Mouse (Mus musculus): ENCODE results near the gene Slc13a4. TPM values are rescaled to one million over a fixed set of nuclear protein-coding genes. Genes with fewer than 3 reads are reported as not detected.

Slc13a4 gene
- polyA plus RNA-seq (2012; fragmentation: generic; extraction: Trizol) = 0.07 TPM
- long read RNA-seq, experiment 1 = 0 reads
- long read RNA-seq, experiment 2 = 0 reads

GRCm38 (mm10) chr6:35308037-35308436 lies at the start of gene Slc13a4:
TSS of gene Slc13a4 (minus strand) at chr6:35308131.
- Histone ChIP-seq H3K79me2 (ENCODE audit: control insufficient read depth, insufficient read depth) (no peaks in the 10 kb centered on the region), H3K36me3 (ENCODE audit: control insufficient read depth, insufficient read depth) (no peaks in the 10 kb centered on the region), H3K27me3 (ENCODE audit: control insufficient read depth, insufficient read depth, insufficient read length) (no peaks in the 10 kb centered on the region), H3ac (ENCODE audit: control insufficient read depth, insufficient read length, low read depth) (no peak within 1 kb of the TSS), H3K4me3 (ENCODE audit: insufficient read depth, poor library complexity, severe bottlenecking) (no peak within 1 kb of the TSS), H3K79me3 (ENCODE audit: low read depth) (no peaks in the 10 kb centered on the region)
- no peak for TF ChIP-seq CTCF (IDR thresholded peaks at IDR 0.05; ENCODE audit: control insufficient read depth, insufficient read depth, insufficient read length)
- TF ChIP-seq MAX (IDR thresholded peaks at IDR 0.05) = no peak
- no peak for TF ChIP-seq FOSL1 (IDR thresholded peaks at IDR 0.05; ENCODE audit: insufficient read depth, low read length, poor library complexity, severe bottlenecking)
- no peak for TF ChIP-seq MYOD1 (IDR thresholded peaks at IDR 0.05; ENCODE audit: control insufficient read depth, insufficient read length, low read depth)
- no peak for TF ChIP-seq MYOG (IDR thresholded peaks at IDR 0.05; ENCODE audit: control insufficient read depth, extremely low read depth, insufficient read length)
- no peak for TF ChIP-seq USF1 (IDR thresholded peaks at IDR 0.05; ENCODE audit: low read depth)
- no peak for TF ChIP-seq CEBPB (IDR thresholded peaks at IDR 0.05; ENCODE audit: low read depth)

GRCm38 (mm10) chr6:35355320-35355719 lies 47.4 kb upstream of the Slc13a4 start:
- Histone ChIP-seq H3K27me3 (ENCODE audit: control insufficient read depth, insufficient read depth, insufficient read length) (no peaks in the 10 kb centered on the region), H3K79me2 (ENCODE audit: control insufficient read depth, insufficient read depth) (no peaks in the 10 kb centered on the region), H3ac (ENCODE audit: control insufficient read depth, insufficient read length, low read depth) (no peak overlapping the region), H3K79me3 (ENCODE audit: low read depth) (no peaks in the 10 kb centered on the region), H3K36me3 (ENCODE audit: control insufficient read depth, insufficient read depth) (no peaks in the 10 kb centered on the region), H3K4me3 (ENCODE audit: insufficient read depth, poor library complexity, severe bottlenecking) (no peak overlapping the region)
- TF ChIP-seq USF1 (IDR thresholded peaks at IDR 0.05; ENCODE audit: low read depth) = no peak
- no peak for TF ChIP-seq MYOD1 (IDR thresholded peaks at IDR 0.05; ENCODE audit: control insufficient read depth, insufficient read length, low read depth)
- TF ChIP-seq MAX (IDR thresholded peaks at IDR 0.05) = no peak
- TF ChIP-seq MYOG (IDR thresholded peaks at IDR 0.05; ENCODE audit: control insufficient read depth, extremely low read depth, insufficient read length) = no peak
- TF ChIP-seq FOSL1 (IDR thresholded peaks at IDR 0.05; ENCODE audit: insufficient read depth, low read length, poor library complexity, severe bottlenecking) = no peak
- TF ChIP-seq CEBPB (IDR thresholded peaks at IDR 0.05; ENCODE audit: low read depth) = no peak
- no peak for TF ChIP-seq CTCF (IDR thresholded peaks at IDR 0.05; ENCODE audit: control insufficient read depth, insufficient read depth, insufficient read length)

GRCm38 (mm10) chr6:35354622-35354998 lies 46.7 kb upstream of the Slc13a4 start:
- Histone ChIP-seq H3K4me3 (ENCODE audit: insufficient read depth, poor library complexity, severe bottlenecking) (no peak overlapping the region), H3K27me3 (ENCODE audit: control insufficient read depth, insufficient read depth, insufficient read length) (no peaks in the 10 kb centered on the region), H3K36me3 (ENCODE audit: control insufficient read depth, insufficient read depth) (no peaks in the 10 kb centered on the region), H3K79me3 (ENCODE audit: low read depth) (no peaks in the 10 kb centered on the region), H3K79me2 (ENCODE audit: control insufficient read depth, insufficient read depth) (no peaks in the 10 kb centered on the region), H3ac (ENCODE audit: control insufficient read depth, insufficient read length, low read depth) (no peak overlapping the region)
- no peak for TF ChIP-seq CTCF (IDR thresholded peaks at IDR 0.05; ENCODE audit: control insufficient read depth, insufficient read depth, insufficient read length)
- no peak for TF ChIP-seq USF1 (IDR thresholded peaks at IDR 0.05; ENCODE audit: low read depth)
- TF ChIP-seq CEBPB (IDR thresholded peaks at IDR 0.05; ENCODE audit: low read depth) = no peak
- TF ChIP-seq MAX (IDR thresholded peaks at IDR 0.05) = no peak
- TF ChIP-seq MYOD1 (IDR thresholded peaks at IDR 0.05; ENCODE audit: control insufficient read depth, insufficient read length, low read depth) = no peak
- no peak for TF ChIP-seq FOSL1 (IDR thresholded peaks at IDR 0.05; ENCODE audit: insufficient read depth, low read length, poor library complexity, severe bottlenecking)
- no peak for TF ChIP-seq MYOG (IDR thresholded peaks at IDR 0.05; ENCODE audit: control insufficient read depth, extremely low read depth, insufficient read length)

- TF ChIP-seq CTCF (IDR thresholded peaks at IDR 0.05; ENCODE audit: control insufficient read depth, insufficient read depth, insufficient read length) (no peak), USF1 (IDR thresholded peaks at IDR 0.05; ENCODE audit: low read depth) (no peak), FOSL1 (IDR thresholded peaks at IDR 0.05; ENCODE audit: insufficient read depth, low read length, poor library complexity, severe bottlenecking) (no peak), MYOD1 (IDR thresholded peaks at IDR 0.05; ENCODE audit: control insufficient read depth, insufficient read length, low read depth) (no peak), MAX (IDR thresholded peaks at IDR 0.05) (no peak), CEBPB (IDR thresholded peaks at IDR 0.05; ENCODE audit: low read depth) (no peak), MYOG (IDR thresholded peaks at IDR 0.05; ENCODE audit: control insufficient read depth, extremely low read depth, insufficient read length) (no peak)
- no peak overlapping the region for H3K4me3 ChIP-seq (ENCODE audit: insufficient read depth, poor library complexity, severe bottlenecking)
These were observed 46.1 kb upstream of the Slc13a4 start for GRCm38 (mm10) chr6:35353846-35354621.

GRCm38 (mm10) chr6:35353416-35353815 lies 45.5 kb upstream of the Slc13a4 start:
- no peaks in the 10 kb centered on the region for H3K79me3 ChIP-seq (ENCODE audit: low read depth)
- H3K4me3 ChIP-seq (ENCODE audit: insufficient read depth, poor library complexity, severe bottlenecking) = no peak overlapping the region
- no peak overlapping the region for H3ac ChIP-seq (ENCODE audit: control insufficient read depth, insufficient read length, low read depth)
- no peaks in the 10 kb centered on the region for H3K36me3 ChIP-seq (ENCODE audit: control insufficient read depth, insufficient read depth)
- TF ChIP-seq MYOG (IDR thresholded peaks at IDR 0.05; ENCODE audit: control insufficient read depth, extremely low read depth, insufficient read length) (no peak), CTCF (IDR thresholded peaks at IDR 0.05; ENCODE audit: control insufficient read depth, insufficient read depth, insufficient read length) (no peak), FOSL1 (IDR thresholded peaks at IDR 0.05; ENCODE audit: insufficient read depth, low read length, poor library complexity, severe bottlenecking) (no peak), MAX (IDR thresholded peaks at IDR 0.05) (no peak), MYOD1 (IDR thresholded peaks at IDR 0.05; ENCODE audit: control insufficient read depth, insufficient read length, low read depth) (no peak), CEBPB (IDR thresholded peaks at IDR 0.05; ENCODE audit: low read depth) (no peak), USF1 (IDR thresholded peaks at IDR 0.05; ENCODE audit: low read depth) (no peak)
- no peaks in the 10 kb centered on the region for H3K27me3 ChIP-seq (ENCODE audit: control insufficient read depth, insufficient read depth, insufficient read length)
- H3K79me2 ChIP-seq (ENCODE audit: control insufficient read depth, insufficient read depth) = no peaks in the 10 kb centered on the region

More at GRCm38 (mm10) chr6:35353846-35354621, 46.1 kb upstream of the Slc13a4 start:
- Histone ChIP-seq H3ac (ENCODE audit: control insufficient read depth, insufficient read length, low read depth) (no peak overlapping the region), H3K79me3 (ENCODE audit: low read depth) (no peaks in the 10 kb centered on the region), H3K79me2 (ENCODE audit: control insufficient read depth, insufficient read depth) (no peaks in the 10 kb centered on the region), H3K27me3 (ENCODE audit: control insufficient read depth, insufficient read depth, insufficient read length) (no peaks in the 10 kb centered on the region), H3K36me3 (ENCODE audit: control insufficient read depth, insufficient read depth) (no peaks in the 10 kb centered on the region)

Data from C2C12 (cell line).